Comparison of ENCODE assay signal across 8 mouse cellular contexts in the genomic region with DNA sequence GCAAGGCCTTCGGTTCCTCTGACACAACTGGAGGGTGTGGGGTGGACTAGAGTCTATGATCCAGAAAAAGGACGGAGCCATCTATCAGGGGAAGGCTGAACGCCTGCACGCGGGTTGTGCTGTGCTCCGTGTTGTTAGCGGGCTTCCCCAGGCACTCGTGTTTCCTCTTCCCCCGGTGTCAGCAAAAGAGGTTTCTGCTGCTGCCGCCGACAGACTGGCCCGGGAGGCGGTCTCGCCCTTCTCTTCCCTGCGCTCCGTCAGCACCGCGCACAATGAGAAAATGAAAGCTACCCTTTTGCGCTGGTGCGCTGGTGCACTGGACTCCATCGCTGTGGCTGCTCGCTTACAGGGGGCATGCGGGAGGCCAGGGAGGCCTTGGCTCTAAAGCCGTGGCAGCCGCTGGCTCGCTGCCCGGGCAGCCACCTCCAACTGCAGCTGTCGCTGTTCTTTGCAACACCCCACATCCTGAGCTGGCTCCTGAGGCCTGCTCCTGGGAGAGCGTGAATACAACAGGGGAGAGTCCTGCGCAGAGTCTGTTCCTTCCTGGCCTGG. TPM values are rescaled to one million over a fixed set of nuclear protein-coding genes. Genes with fewer than 3 reads are reported as not detected.
DNase-seq lines count a peak whose midpoint lies in the region; ATAC-seq and TF ChIP-seq lines count a peak whose summit lies in the region.

No protein-coding gene starts in this region.

- no peaks in the 10 kb centered on the region for H3K27me3 ChIP-seq in intestine, embryonic 14.5 days (replicated peaks; ENCODE audit: control insufficient read depth, insufficient read depth, low read length)
- no peaks in the 10 kb centered on the region for H3K27me3 ChIP-seq in limb, embryonic 14.5 days (ENCODE audit: control insufficient read depth, insufficient read depth, low read length)
- no peaks in the 10 kb centered on the region for H3K27me3 ChIP-seq in midbrain, embryonic 15.5 days (replicated peaks)

- H3K4me3 ChIP-seq in cortical plate, adult 2 months (ENCODE audit: insufficient read depth, low read length) = peak overlapping the region; percentile 44
- H3K4me3 ChIP-seq in intestine, embryonic 14.5 days (ENCODE audit: low read depth, low read length) = peak overlapping the region; percentile 22
- H3K4me3 ChIP-seq in limb, embryonic 14.5 days (replicated peaks; ENCODE audit: low read length) = peak overlapping the region; percentile 33
- peak overlapping the region; percentile 30 for H3K4me3 ChIP-seq in midbrain, embryonic 15.5 days

- intact Hi-C loops in gastrocnemius, postnatal 36 days (cut with DNase I) = no loop called here

- peak overlapping the region; percentile 98 for H3K27ac ChIP-seq in cortical plate, adult 2 months (ENCODE audit: insufficient read depth, low read length)
- peak overlapping the region; percentile 91 for H3K27ac ChIP-seq in intestine, embryonic 14.5 days (ENCODE audit: low read depth)
- H3K27ac ChIP-seq in limb, embryonic 14.5 days (replicated peaks; ENCODE audit: low read depth, low read length) = peak overlapping the region; percentile 94
- H3K27ac ChIP-seq in midbrain, embryonic 15.5 days = peak overlapping the region; percentile 79

- no peaks in the 10 kb centered on the region for H3K36me3 ChIP-seq in intestine, embryonic 14.5 days (ENCODE audit: control insufficient read depth, insufficient read depth, low read length)
- no peaks in the 10 kb centered on the region for H3K36me3 ChIP-seq in limb, embryonic 14.5 days (ENCODE audit: control insufficient read depth, insufficient read depth, low read length)
- H3K36me3 ChIP-seq in midbrain, embryonic 15.5 days (replicated peaks) = no peaks in the 10 kb centered on the region

- TF ChIP-seq POLR2A in cortical plate, adult 2 months (IDR thresholded peaks at IDR 0.05; ENCODE audit: extremely low read depth, insufficient read depth, low read length) = 0 out of 2 replicates have a peak, but pooled peaks have one; percentile 39
- TF ChIP-seq POLR2A in limb, embryonic 14.5 days (IDR thresholded peaks at IDR 0.05; ENCODE audit: borderline replicate concordance, extremely low read depth, insufficient read depth, insufficient read length) = peak; percentile 49; the same call in 1 of the 2 replicates

- peak; percentile 68; the same call in 1 of the 2 replicates for ATAC-seq in cerebellum, adult (ENCODE audit: insufficient number of reproducible peaks, low FRiP score, low TSS enrichment)
- ATAC-seq in intestine, embryonic 14.5 days (replicated peaks; ENCODE audit: low FRiP score, low TSS enrichment, low read depth) = peak; percentile 74
- peak; percentile 85 for ATAC-seq in limb, embryonic 14.5 days (ENCODE audit: low FRiP score, low read depth)
- ATAC-seq in midbrain, embryonic 15.5 days (replicated peaks) = peak; percentile 88

- no peak for DNase-seq in cerebellum, adult 9-10 months
- peak; percentile 62 to 68 for DNase-seq in gastrocnemius, postnatal 36 days
- peak; percentile 85 for DNase-seq in intestine, embryonic 14.5 days (ENCODE audit: low spot score)
- peak; percentile 87 for DNase-seq in limb, embryonic 14.5 days (ENCODE audit: low spot score)
- peak; percentile 52 to 64 for DNase-seq in spleen, adult 18-20 months

- WGBS in intestine, embryonic 14.5 days = 4% methylated on average over 30 of the region's 30 CpGs
- WGBS in limb, embryonic 14.5 days = 3% methylated on average over 17 of the region's 30 CpGs
- WGBS in midbrain, embryonic 15.5 days = 3% methylated on average over 30 of the region's 30 CpGs

- peak overlapping the region; percentile 58 for H3K4me2 ChIP-seq in intestine, embryonic 14.5 days (ENCODE audit: low read length)
- peak overlapping the region; percentile 63 for H3K4me2 ChIP-seq in limb, embryonic 14.5 days (replicated peaks; ENCODE audit: low read depth, low read length, severe bottlenecking)
- H3K4me2 ChIP-seq in midbrain, embryonic 15.5 days = peak overlapping the region; percentile 60

- TF ChIP-seq CTCF in cortical plate, adult 2 months (IDR thresholded peaks at IDR 0.05; ENCODE audit: extremely low read depth, insufficient read depth, low read length) = no peak

- 0 out of 2 replicates have a peak, but pooled peaks cover 3% of the 10 kb centered on the region for H3K9me3 ChIP-seq in intestine, embryonic 14.5 days (ENCODE audit: control insufficient read depth, low read length)
- H3K9me3 ChIP-seq in limb, embryonic 14.5 days (ENCODE audit: control insufficient read depth, low read length) = no peaks in the 10 kb centered on the region
- H3K9me3 ChIP-seq in midbrain, embryonic 15.5 days = no peaks in the 10 kb centered on the region

- no peaks in the 10 kb centered on the region for H3K4me1 ChIP-seq in cortical plate, adult 2 months (ENCODE audit: control insufficient read depth, insufficient read depth, low read length)
- H3K4me1 ChIP-seq in intestine, embryonic 14.5 days (replicated peaks; ENCODE audit: control insufficient read depth, insufficient read depth, low read length) = peaks cover 14% of the 10 kb centered on the region
- H3K4me1 ChIP-seq in limb, embryonic 14.5 days (ENCODE audit: control insufficient read depth, insufficient read depth, low read length) = peaks cover 22% of the 10 kb centered on the region; the same call in 1 of the 2 replicates
- H3K4me1 ChIP-seq in midbrain, embryonic 15.5 days = peaks cover 12% of the 10 kb centered on the region

- peak overlapping the region; percentile 57 for H3K9ac ChIP-seq in intestine, embryonic 14.5 days (ENCODE audit: low read length)
- peak overlapping the region; percentile 61 for H3K9ac ChIP-seq in limb, embryonic 14.5 days (ENCODE audit: low read depth, low read length, severe bottlenecking)
- peak overlapping the region; percentile 47 for H3K9ac ChIP-seq in midbrain, embryonic 15.5 days

RNA-seq across cellular contexts. Expression of a gene that starts 36.3 kb away (rescaled TPM):
- polyA plus RNA-seq in cortical plate, adult 2 months (2012; rRNA removed) = not detected in 2 replicates
- 1 to 10 TPM; 1.4 to 2.5 TPM for total RNA-seq in gastrocnemius, postnatal 36 days (2021)
- polyA plus RNA-seq in intestine, embryonic 14.5 days (2014; fragmentation: Nextera tagmentation; extraction: Ambion mirVana) = 2.2 TPM in 1 of 2 replicates, not detected in the other
- polyA plus RNA-seq in limb, embryonic 14.5 days (2012; rRNA removed) = not detected in 2 replicates
- polyA plus RNA-seq in limb, embryonic 14.5 days (2014; fragmentation: Nextera tagmentation; extraction: Ambion mirVana) = not detected in 2 replicates
- 6.5 and 8.6 TPM in 2 replicates for polyA plus RNA-seq in midbrain, embryonic 15.5 days (2015; fragmentation: Nextera tagmentation; extraction: Ambion mirVana)
